Mouse (Mus musculus) heart, embryonic 14.5 days (tissue): ENCODE results near the gene Shc3. TPM values are rescaled to one million over a fixed set of nuclear protein-coding genes. Genes with fewer than 3 reads are reported as not detected.
A peak's percentile ranks its signal among the peaks of the same experiment; 100 is the strongest.

Experiments used
- ATAC-seq: fragments of 200-750 bp; cut with Nextera tagmentation; 2 replicates; pipeline ENCODE4 v1.8.0; 2017; ENCODE audit warnings: low read depth, moderate TSS enrichment; ENCODE audit not compliant: insufficient number of reproducible peaks, insufficient read depth, low FRiP score
- H3K27ac ChIP-seq, 2 experiments: fragments of 200-500 bp in 1 of 2; fragments of 300-500 bp in 1 of 2; sonication (generic) in 1 of 2; replicated peaks in 1 of 2; 2 replicates each; pipeline ENCODE4 v1.5.1; 2012 to 2014; ENCODE audit warnings: low read depth in 2 of 2, low read length in 2 of 2, control low read depth in 1 of 2, mild to moderate bottlenecking in 1 of 2, mixed read lengths in 1 of 2; ENCODE audit not compliant: control insufficient read depth in 1 of 2, insufficient read depth in 1 of 2
- H3K27me3 ChIP-seq: fragments of 300-500 bp; sonication (generic); 2 replicates; pipeline ENCODE4 v1.6.1; 2014; ENCODE audit warnings: mild to moderate bottlenecking, low read length, control low read depth; ENCODE audit not compliant: control insufficient read depth, insufficient read depth
- H3K36me3 ChIP-seq: fragments of 300-500 bp; sonication (generic); 2 replicates; pipeline ENCODE4 v1.6.1; 2014; ENCODE audit warnings: mild to moderate bottlenecking, control low read depth, low read length, mixed read lengths; ENCODE audit not compliant: control insufficient read depth, insufficient read depth
- H3K4me1 ChIP-seq, 2 experiments: fragments of 200-500 bp in 1 of 2; fragments of 300-500 bp in 1 of 2; sonication (generic) in 1 of 2; 2 replicates each; pipeline ENCODE4 v1.6.1; 2012 to 2014; ENCODE audit warnings: low read length in 2 of 2, control low read depth in 1 of 2, mixed read lengths in 1 of 2; ENCODE audit not compliant: control insufficient read depth in 2 of 2, insufficient read depth in 2 of 2
- H3K4me2 ChIP-seq: fragments of 300-500 bp; sonication (generic); 2 replicates; pipeline ENCODE4 v1.6.1; 2014; ENCODE audit warnings: mild to moderate bottlenecking, low read length
- H3K4me3 ChIP-seq, 2 experiments: fragments of 200-500 bp in 1 of 2; fragments of 300-500 bp in 1 of 2; sonication (generic) in 1 of 2; 2 replicates each; pipeline ENCODE4 v1.5.1; 2012 to 2014; ENCODE audit warnings: low read length in 2 of 2, mild to moderate bottlenecking in 2 of 2, control low read depth in 1 of 2, low read depth in 1 of 2, moderate library complexity in 1 of 2; ENCODE audit not compliant: control insufficient read depth in 1 of 2, insufficient read depth in 1 of 2
- H3K9ac ChIP-seq: fragments of 300-500 bp; sonication (generic); 2 replicates; pipeline ENCODE4 v1.6.1; 2014; ENCODE audit warnings: mild to moderate bottlenecking, low read length
- H3K9me3 ChIP-seq: fragments of 300-500 bp; sonication (generic); 2 replicates; pipeline ENCODE4 v1.6.1; 2016; ENCODE audit warnings: low read length, control low read depth; ENCODE audit not compliant: control insufficient read depth
- WGBS: fragments of 180-500 bp; shearing (Covaris S2); extraction: QIAGEN DNeasy Blood & Tissue Kit; methylation state at CpG from one replicate; pipeline ENCODE4 v1.1.7; 2014; 5-methylcytosine and 5-hydroxymethylcytosine counted together
- polyA plus RNA-seq: library from polyadenylated mRNA; unstranded; fragments of >200 nt; fragmentation: Nextera tagmentation; extraction: Ambion mirVana; gene quantifications from 2 replicates; pipeline ENCODE4 v1.2.1, GENCODE M21; 2014

The Shc3 gene
- polyA plus RNA-seq, 1 experiment from 2014 or later: not detected

- Histone ChIP-seq H3K4me2 (peak overlapping the region; percentile 43; the same call in 1 of the 2 replicates), H3K4me1 (peaks cover 2 to 4% of the 10 kb centered on the region in 2 experiments; a peak in 2 of 4 replicates)
Measured at GRCm38 (mm10) chr13:51424647-51425046, 144.6 kb downstream of the Shc3 start.

GRCm38 (mm10) chr13:51423647-51424046 lies 145.6 kb downstream of the Shc3 start:
- Histone ChIP-seq H3K4me3 (no peak overlapping the region), H3K9me3 (no peaks in the 10 kb centered on the region), H3K36me3 (peaks cover 23% of the 10 kb centered on the region; the same call in 1 of the 2 replicates), H3K4me1 (peaks cover 2 to 4% of the 10 kb centered on the region in 2 experiments; a peak in 2 of 4 replicates), H3K27ac (no peak overlapping the region), H3K27me3 (no peaks in the 10 kb centered on the region), H3K4me2 (no peak overlapping the region), H3K9ac (no peak overlapping the region)
- WGBS: 67% methylated on average over 9 of the region's 9 CpGs
- no peak for ATAC-seq

More at GRCm38 (mm10) chr13:51424647-51425046, 144.6 kb downstream of the Shc3 start:
- H3K9me3 ChIP-seq: no peaks in the 10 kb centered on the region
- 7% methylated on average over 5 of the region's 5 CpGs for WGBS
- peaks cover 16% of the 10 kb centered on the region; the same call in 1 of the 2 replicates for H3K36me3 ChIP-seq
- no peak overlapping the region for H3K9ac ChIP-seq
- no peaks in the 10 kb centered on the region for H3K27me3 ChIP-seq
- ATAC-seq: no peak
- H3K4me3 ChIP-seq: no peak overlapping the region
- H3K27ac ChIP-seq: no peak overlapping the region

- peaks cover 23% of the 10 kb centered on the region; the same call in 1 of the 2 replicates for H3K36me3 ChIP-seq
- H3K27ac ChIP-seq: no peak overlapping the region
- WGBS: 79% methylated on average over 9 of the region's 9 CpGs
- no peak overlapping the region for H3K4me3 ChIP-seq
- H3K4me2 ChIP-seq: no peak overlapping the region
- no peak for ATAC-seq
- H3K9ac ChIP-seq: no peak overlapping the region
- peaks cover 8 to 12% of the 10 kb centered on the region in 2 experiments; a peak in 3 of 4 replicates for H3K4me1 ChIP-seq
- H3K9me3 ChIP-seq: no peaks in the 10 kb centered on the region
- no peaks in the 10 kb centered on the region for H3K27me3 ChIP-seq
Measured at GRCm38 (mm10) chr13:51420861-51421260, 148.4 kb downstream of the Shc3 start.

- ATAC-seq: no peak
- Histone ChIP-seq H3K4me3 (no peak overlapping the region), H3K27me3 (no peaks in the 10 kb centered on the region), H3K9me3 (no peaks in the 10 kb centered on the region), H3K36me3 (peaks cover 29% of the 10 kb centered on the region), H3K4me2 (no peak overlapping the region), H3K9ac (no peak overlapping the region), H3K4me1 (peaks cover 6 to 10% of the 10 kb centered on the region in 2 experiments; a peak in 3 of 4 replicates), H3K27ac (no peak overlapping the region)
- 85% methylated on average over 15 of the region's 15 CpGs for WGBS
Measured at GRCm38 (mm10) chr13:51419501-51419900, 149.7 kb downstream of the Shc3 start.

GRCm38 (mm10) chr13:51418942-51419451 lies 150.2 kb downstream of the Shc3 start:
- no peak overlapping the region for H3K4me3 ChIP-seq
- ATAC-seq: no peak
- H3K9me3 ChIP-seq: no peaks in the 10 kb centered on the region
- H3K4me2 ChIP-seq: peak overlapping the region; percentile 45; the same call in 1 of the 2 replicates
- 69% methylated on average over 19 of the region's 19 CpGs for WGBS
- peaks cover 6 to 8% of the 10 kb centered on the region in 2 experiments; a peak in 3 of 4 replicates for H3K4me1 ChIP-seq
- peaks cover 29% of the 10 kb centered on the region for H3K36me3 ChIP-seq
- H3K27ac ChIP-seq: no peak overlapping the region
- H3K9ac ChIP-seq: no peak overlapping the region
- H3K27me3 ChIP-seq: no peaks in the 10 kb centered on the region

GRCm38 (mm10) chr13:51418268-51418941 lies 150.8 kb downstream of the Shc3 start:
- Histone ChIP-seq H3K27me3 (no peaks in the 10 kb centered on the region), H3K4me2 (peak overlapping the region; percentile 45), H3K9ac (peak overlapping the region; percentile 41; the same call in 1 of the 2 replicates), H3K9me3 (no peaks in the 10 kb centered on the region), H3K4me3 (no peak overlapping the region), H3K36me3 (peaks cover 29% of the 10 kb centered on the region), H3K4me1 (peaks cover 6 to 8% of the 10 kb centered on the region in 2 experiments; a peak in 3 of 4 replicates), H3K27ac (peak overlapping the region; percentile 35 to 46)
- WGBS: 4% methylated on average over 20 of the region's 20 CpGs
- peak; percentile 33 for ATAC-seq

GRCm38 (mm10) chr13:51417796-51418195 lies 151.4 kb downstream of the Shc3 start:
- Histone ChIP-seq H3K36me3 (peaks cover 29% of the 10 kb centered on the region), H3K4me3 (no peak overlapping the region), H3K27ac (peak overlapping the region in 1 of 2 experiments; percentile 35; a peak in 1 of 4 replicates), H3K9ac (no peak overlapping the region), H3K4me2 (no peak overlapping the region), H3K9me3 (no peaks in the 10 kb centered on the region), H3K27me3 (no peaks in the 10 kb centered on the region), H3K4me1 (peaks cover 6 to 8% of the 10 kb centered on the region in 2 experiments; a peak in 3 of 4 replicates)
- 67% methylated on average over 6 of the region's 6 CpGs for WGBS
- no peak for ATAC-seq
